Mouse (Mus musculus) limb, embryonic 14.5 days (tissue): ENCODE measurements around the gene 1810013L24Rik. TPM values are rescaled to one million over a fixed set of nuclear protein-coding genes. Genes with fewer than 3 reads are reported as not detected.

Source experiments
- ATAC-seq: fragments of 200-750 bp; cut with Nextera tagmentation; 2 replicates; pipeline ENCODE4 v1.8.0; 2017; ENCODE audit warnings: low read depth, moderate number of reproducible peaks, moderate TSS enrichment; ENCODE audit not compliant: low FRiP score
- DNase-seq: peaks from one replicate; pipeline ENCODE4 v3.0.0-alpha.2; 2015; ENCODE audit warnings: low spot score
- H3K27ac ChIP-seq: fragments of 300-500 bp; sonication (generic); replicated peaks from 2 replicates; pipeline ENCODE4 v1.5.1; 2014; ENCODE audit warnings: low read depth, mild to moderate bottlenecking, low read length, moderate library complexity, mixed read lengths
- H3K27me3 ChIP-seq: fragments of 300-500 bp; sonication (generic); 2 replicates; pipeline ENCODE4 v1.6.1; 2014; ENCODE audit warnings: low read length, mixed read lengths; ENCODE audit not compliant: control insufficient read depth, insufficient read depth
- H3K36me3 ChIP-seq: fragments of 300-500 bp; sonication (generic); 2 replicates; pipeline ENCODE4 v1.6.1; 2014; ENCODE audit warnings: mild to moderate bottlenecking, low read length, moderate library complexity, mixed read lengths; ENCODE audit not compliant: control insufficient read depth, insufficient read depth
- H3K4me1 ChIP-seq: fragments of 300-500 bp; sonication (generic); 2 replicates; pipeline ENCODE4 v1.6.1; 2014; ENCODE audit warnings: antibody characterized with exemption, low read length, mixed read lengths; ENCODE audit not compliant: control insufficient read depth, insufficient read depth
- H3K4me2 ChIP-seq: fragments of 300-500 bp; sonication (generic); replicated peaks from 2 replicates; pipeline ENCODE4 v1.6.1; 2014; ENCODE audit warnings: low read depth, mild to moderate bottlenecking, low read length, moderate library complexity; ENCODE audit not compliant: severe bottlenecking
- H3K4me3 ChIP-seq: fragments of 300-500 bp; sonication (generic); replicated peaks from 2 replicates; pipeline ENCODE4 v1.5.1; 2014; ENCODE audit warnings: low read length
- H3K9ac ChIP-seq: fragments of 300-500 bp; sonication (generic); 2 replicates; pipeline ENCODE4 v1.6.1; 2014; ENCODE audit warnings: mild to moderate bottlenecking, low read depth, low read length, moderate library complexity; ENCODE audit not compliant: severe bottlenecking
- H3K9me3 ChIP-seq: fragments of 300-500 bp; sonication (generic); 2 replicates; pipeline ENCODE4 v1.6.1; 2016; ENCODE audit warnings: low read length; ENCODE audit not compliant: control insufficient read depth
- POLR2A ChIP-seq: fragments of 200-500 bp; IDR thresholded peaks from 2 replicates; pipeline ENCODE4 v1.8.0; 2012; ENCODE audit warnings: inconsistent platforms, mild to moderate bottlenecking, moderate library complexity, borderline replicate concordance; ENCODE audit not compliant: insufficient read depth, insufficient read length; ENCODE audit errors: extremely low read depth
- WGBS: fragments of 180-500 bp; shearing (Covaris S2); extraction: QIAGEN DNeasy Blood & Tissue Kit; methylation state at CpG from one replicate; pipeline ENCODE4 v1.1.7; 2014; 5-methylcytosine and 5-hydroxymethylcytosine counted together
- polyA plus RNA-seq, 2 experiments: library from polyadenylated mRNA; depleted of rRNA in 1 of 2; stranded (reverse) in 1 of 2; unstranded in 1 of 2; fragments of >200 nt; fragmentation: Nextera tagmentation in 1 of 2; extraction: Ambion mirVana in 1 of 2; gene quantifications; 2 replicates each; pipeline versions ENCODE4 v1.2.1 to v1.2.3; 2012 to 2014

Gene 1810013L24Rik
- polyA plus RNA-seq, 2 experiments, result 18.2 to 31.8 TPM

DNA sequence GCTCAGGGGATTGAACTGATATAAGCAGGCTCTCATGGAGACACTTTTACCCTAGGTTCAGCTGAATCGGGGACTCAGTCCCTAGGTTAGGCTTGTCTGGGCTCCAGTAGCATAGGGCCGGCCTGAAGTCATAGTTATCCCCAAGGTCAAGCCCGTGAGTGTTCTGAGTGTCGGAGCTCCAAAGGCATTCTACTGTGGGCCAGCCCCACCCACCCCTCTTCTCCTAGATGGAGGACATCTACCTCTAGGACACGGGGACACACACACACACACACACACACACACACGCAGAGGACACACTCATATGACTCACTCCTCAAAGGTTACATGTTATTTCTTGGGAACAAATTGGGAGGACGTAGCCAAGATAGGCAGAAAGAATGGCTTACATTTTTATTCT lies 2.5 kb upstream of the 1810013L24Rik start:
- Histone ChIP-seq H3K9ac (no peak overlapping the region), H3K27me3 (no peaks in the 10 kb centered on the region), H3K4me2 (no peak overlapping the region), H3K4me1 (peaks cover 7% of the 10 kb centered on the region; the same call in 1 of the 2 replicates), H3K27ac (no peak overlapping the region), H3K36me3 (peaks cover 1% of the 10 kb centered on the region; the same call in 1 of the 2 replicates), H3K4me3 (no peak overlapping the region), H3K9me3 (no peaks in the 10 kb centered on the region)
- 89% methylated on average over 7 of the region's 7 CpGs for WGBS
- DNase-seq (no peak), ATAC-seq (no peak)
- TF ChIP-seq POLR2A, result no peak

DNA sequence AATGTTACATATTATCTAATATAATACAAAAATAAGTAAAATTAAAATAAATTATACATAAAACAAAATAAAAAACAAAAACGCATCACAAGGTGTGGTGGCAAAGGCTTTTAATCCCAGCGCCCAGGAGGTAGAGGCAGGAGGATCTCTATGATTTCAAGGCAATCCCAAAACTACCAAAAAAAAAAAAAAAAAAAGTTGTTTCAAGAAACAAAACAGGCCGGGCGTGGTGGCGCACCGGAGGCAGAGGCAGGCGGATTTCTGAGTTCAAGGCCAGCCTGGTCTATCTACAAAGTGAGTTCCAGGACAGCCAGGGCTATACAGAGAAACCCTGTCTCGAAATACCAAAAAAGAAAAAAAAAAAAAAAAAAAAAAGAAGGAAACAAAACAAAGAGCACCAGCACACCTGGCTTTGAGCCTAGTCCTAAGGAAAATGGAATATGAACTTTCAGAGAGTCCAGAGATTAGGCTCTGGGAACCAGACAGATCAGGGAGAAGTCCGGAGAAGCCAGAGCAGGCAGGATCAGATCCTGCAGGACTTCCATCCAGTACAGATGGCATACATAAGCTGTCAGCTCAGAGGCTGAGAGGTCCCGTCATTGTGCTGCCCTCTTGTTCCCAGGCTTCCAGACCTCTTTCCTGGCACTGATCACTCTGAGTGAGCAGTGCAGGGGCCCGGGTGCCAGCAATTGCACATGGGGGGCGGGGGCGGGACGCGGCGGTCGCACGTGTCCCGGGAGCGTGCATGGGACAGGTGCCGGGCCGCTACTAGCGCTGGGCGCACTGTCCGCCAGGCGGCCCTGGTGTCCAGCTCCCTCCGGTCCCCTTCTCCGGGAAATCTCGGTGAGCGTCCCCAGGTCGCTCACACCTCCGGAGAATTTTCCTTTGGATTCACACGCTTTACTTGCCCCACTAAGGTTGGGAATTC lies 1.0 kb upstream of the 1810013L24Rik start:
- DNase-seq, result peak; percentile 47
- Histone ChIP-seq H3K27ac (peak overlapping the region; percentile 86), H3K4me2 (peak overlapping the region; percentile 96), H3K9ac (peak overlapping the region; percentile 60), H3K27me3 (no peaks in the 10 kb centered on the region), H3K9me3 (no peaks in the 10 kb centered on the region), H3K4me1 (peaks cover 7% of the 10 kb centered on the region; the same call in 1 of the 2 replicates), H3K36me3 (peaks cover 15% of the 10 kb centered on the region), H3K4me3 (peak overlapping the region; percentile 99)
- WGBS, result 13% methylated on average over 31 of the region's 33 CpGs
- ATAC-seq, result peak; percentile 36
- no peak for TF ChIP-seq POLR2A

DNA sequence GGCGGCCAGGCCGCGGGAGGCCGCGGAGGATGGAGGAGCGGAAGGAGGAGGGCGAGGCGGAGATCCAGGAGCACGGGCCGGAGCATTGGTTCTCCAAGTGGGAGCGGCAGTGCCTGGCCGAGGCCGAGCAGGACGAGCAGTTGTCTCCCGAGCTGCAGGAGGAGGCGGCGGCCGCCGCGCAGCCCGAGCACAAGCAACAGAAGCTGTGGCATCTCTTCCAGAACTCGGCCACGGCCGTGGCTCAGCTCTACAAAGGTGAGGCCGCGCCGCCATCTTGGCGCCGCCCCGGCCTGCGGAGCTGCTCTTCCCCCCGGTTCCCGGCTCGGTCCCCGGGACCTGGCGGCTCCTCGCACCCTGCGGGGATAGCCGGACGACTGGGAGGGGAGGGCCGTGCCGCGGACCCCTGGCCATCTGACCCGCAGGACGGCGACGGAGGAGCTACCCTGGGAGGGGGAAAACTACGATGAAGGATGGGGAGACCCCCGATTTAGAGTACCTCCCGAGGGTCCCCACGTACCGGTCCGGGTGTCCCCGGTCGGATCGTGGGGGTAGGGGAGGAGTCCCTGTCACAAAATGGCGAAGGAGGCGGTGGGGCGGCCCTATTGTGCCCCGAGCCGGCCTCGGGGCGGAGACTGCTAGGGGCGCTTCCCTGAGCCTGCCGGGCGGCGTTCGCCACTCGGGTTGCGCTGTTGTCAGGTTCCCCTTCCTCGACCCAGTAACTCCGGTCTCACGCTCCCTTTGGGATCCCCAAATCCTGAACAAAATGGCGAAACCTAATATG lies 721 bp downstream of the 1810013L24Rik start:
- peaks cover 7% of the 10 kb centered on the region; the same call in 1 of the 2 replicates for H3K4me1 ChIP-seq
- WGBS, result 6% methylated on average over 53 of the region's 74 CpGs
- DNase-seq (peak; percentile 50), ATAC-seq (0 out of 2 replicates have a peak, but pooled peaks have one; percentile 5)
- H3K9me3 ChIP-seq, result no peaks in the 10 kb centered on the region
- H3K27ac ChIP-seq, result peak overlapping the region; percentile 95
- H3K9ac ChIP-seq, result peak overlapping the region; percentile 98
- H3K36me3 ChIP-seq, result peaks cover 31% of the 10 kb centered on the region
- H3K4me3 ChIP-seq, result peak overlapping the region; percentile 99
- H3K27me3 ChIP-seq, result no peaks in the 10 kb centered on the region
- TF ChIP-seq POLR2A, result no peak
- peak overlapping the region; percentile 79 for H3K4me2 ChIP-seq

DNA sequence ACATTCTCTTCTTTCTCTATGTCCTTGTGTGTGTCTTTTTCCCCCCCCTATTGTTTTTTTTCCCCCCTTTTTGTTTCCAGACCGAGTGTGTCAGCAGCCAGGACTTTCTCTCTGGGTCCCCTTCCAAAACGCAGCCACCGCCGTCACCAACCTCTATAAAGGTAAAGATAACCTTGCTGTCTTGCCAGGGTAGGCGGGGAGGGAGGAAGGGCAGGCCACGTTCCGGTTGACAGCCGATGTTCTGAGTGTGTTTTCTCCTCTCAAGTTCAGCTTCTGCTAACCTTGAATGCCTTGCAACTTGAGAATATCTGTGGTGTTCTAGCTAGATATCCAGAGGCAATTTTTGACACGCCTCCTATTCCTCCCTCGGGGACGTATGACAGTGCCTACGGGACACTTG lies 1.3 kb downstream of the 1810013L24Rik start:
- H3K9ac ChIP-seq, result peak overlapping the region; percentile 98
- H3K4me2 ChIP-seq, result peak overlapping the region; percentile 79
- 5% methylated on average over 12 of the region's 12 CpGs for whole genome bisulfite sequencing
- DNase-seq (no peak), ATAC-seq (no peak)
- H3K27ac ChIP-seq, result peak overlapping the region; percentile 95
- H3K27me3 ChIP-seq, result no peaks in the 10 kb centered on the region
- H3K4me3 ChIP-seq, result peak overlapping the region; percentile 99
- peaks cover 7% of the 10 kb centered on the region; the same call in 1 of the 2 replicates for H3K4me1 ChIP-seq
- TF ChIP-seq POLR2A, result no peak
- H3K9me3 ChIP-seq, result no peaks in the 10 kb centered on the region
- H3K36me3 ChIP-seq, result peaks cover 32% of the 10 kb centered on the region

DNA sequence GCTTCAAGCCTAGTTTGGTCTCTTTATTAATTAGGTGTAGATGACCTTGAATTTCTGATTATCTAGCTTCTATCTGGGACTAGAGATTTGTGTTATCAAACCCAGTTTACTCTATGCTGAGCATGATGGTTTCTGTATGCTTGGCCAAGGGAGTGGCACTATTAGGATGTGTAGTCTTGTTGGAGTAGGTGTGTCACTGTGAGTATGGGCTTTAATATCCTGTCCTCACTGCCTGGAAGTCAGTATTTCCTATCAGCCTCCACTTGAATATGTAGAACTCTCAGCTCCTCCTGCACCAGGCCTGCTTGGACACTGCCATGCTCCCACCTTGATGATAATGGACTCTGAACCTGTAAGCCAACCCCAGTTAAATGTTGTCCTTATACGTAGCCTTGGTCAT lies 7.0 kb downstream of the 1810013L24Rik start:
- Histone ChIP-seq H3K27ac (no peak overlapping the region), H3K4me2 (no peak overlapping the region), H3K27me3 (no peaks in the 10 kb centered on the region), H3K9me3 (no peaks in the 10 kb centered on the region), H3K4me1 (peaks cover 1% of the 10 kb centered on the region; the same call in 1 of the 2 replicates), H3K36me3 (peaks cover 81% of the 10 kb centered on the region), H3K9ac (no peak overlapping the region), H3K4me3 (no peak overlapping the region)
- ATAC-seq, result no peak
- TF ChIP-seq POLR2A, result no peak
- DNase-seq, result no peak
- WGBS, result 92% methylated on average over 1 of the region's 1 CpGs
